Mouse (Mus musculus) thymus, postnatal 36 days (tissue): ENCODE measurements around the gene Gm11172.

Source experiments
- DNase-seq, 2 experiments: peaks; one replicate each; pipeline ENCODE4 v3.0.0; 2022; ENCODE audit warnings: mixed read lengths in 2 of 2

Gm11172 gene

GRCm38 (mm10) chr16:10812865-10813371 lies at the start of gene Gm11172:
TSS of gene Gm11172 (plus strand) at chr16:10812915.
- no peak for DNase-seq

GRCm38 (mm10) chr16:10763540-10764264 lies 49.0 kb upstream of the Gm11172 start:
- DNase-seq: no peak

GRCm38 (mm10) chr16:10764323-10764722 lies 48.4 kb upstream of the Gm11172 start:
- no peak for DNase-seq

- DNase-seq: peak; percentile 71 to 77
Measured at GRCm38 (mm10) chr16:10767158-10767557, 45.6 kb upstream of the Gm11172 start.

- peak in 1 of 2 experiments; percentile 50 for DNase-seq
Measured at GRCm38 (mm10) chr16:10768821-10769220, 43.9 kb upstream of the Gm11172 start.

GRCm38 (mm10) chr16:10769661-10770060 lies 43.1 kb upstream of the Gm11172 start:
- DNase-seq: peak; percentile 72 to 83

- peak in 1 of 2 experiments; percentile 56 for DNase-seq
Measured at GRCm38 (mm10) chr16:10770531-10771325, 42.0 kb upstream of the Gm11172 start.

- peak; percentile 72 to 85 for DNase-seq
Measured at GRCm38 (mm10) chr16:10771769-10772510, 40.8 kb upstream of the Gm11172 start.

- DNase-seq: no peak
Measured at GRCm38 (mm10) chr16:10773543-10773942, 39.2 kb upstream of the Gm11172 start.

GRCm38 (mm10) chr16:10774726-10775125 lies 38.0 kb upstream of the Gm11172 start:
- no peak for DNase-seq

- no peak for DNase-seq
Measured at GRCm38 (mm10) chr16:10776322-10776721, 36.4 kb upstream of the Gm11172 start.

GRCm38 (mm10) chr16:10777579-10778160 lies 35.0 kb upstream of the Gm11172 start:
- DNase-seq: no peak

- DNase-seq: peak in 1 of 2 experiments; percentile 33
Measured at GRCm38 (mm10) chr16:10780631-10781120, 32.0 kb upstream of the Gm11172 start.

- DNase-seq: peak; percentile 49 to 76
Measured at GRCm38 (mm10) chr16:10781862-10782371, 30.8 kb upstream of the Gm11172 start.

GRCm38 (mm10) chr16:10782377-10783151 lies 30.2 kb upstream of the Gm11172 start:
- peak in 1 of 2 experiments; percentile 55 for DNase-seq

- DNase-seq: peak in 1 of 2 experiments; percentile 46
Measured at GRCm38 (mm10) chr16:10783152-10783434, 29.6 kb upstream of the Gm11172 start.

GRCm38 (mm10) chr16:10783451-10783850 lies 29.3 kb upstream of the Gm11172 start:
- no peak for DNase-seq

- peak; percentile 39 to 74 for DNase-seq
Measured at GRCm38 (mm10) chr16:10783883-10784792, 28.6 kb upstream of the Gm11172 start.

- DNase-seq: peak; percentile 98 to 99
Measured at GRCm38 (mm10) chr16:10784793-10785370, 27.8 kb upstream of the Gm11172 start.
